Mouse (Mus musculus) lung, embryonic 15.5 days (tissue): ENCODE data around the gene Pan2. TPM values are rescaled to one million over a fixed set of nuclear protein-coding genes. Genes with fewer than 3 reads are reported as not detected.

Experiments used
- ATAC-seq: fragments of 200-750 bp; cut with Nextera tagmentation; 2 replicates; pipeline ENCODE4 v1.8.0; 2017; ENCODE audit warnings: moderate number of reproducible peaks, borderline replicate concordance; ENCODE audit not compliant: low FRiP score, low TSS enrichment; ENCODE audit errors: extremely low read depth
- H3K27ac ChIP-seq: fragments of 300-500 bp; sonication (generic); 2 replicates; pipeline ENCODE4 v1.5.1; 2015; ENCODE audit warnings: moderate library complexity, mild to moderate bottlenecking, inconsistent platforms
- H3K27me3 ChIP-seq: fragments of 300-500 bp; sonication (generic); 2 replicates; pipeline ENCODE4 v1.6.1; 2015; ENCODE audit warnings: inconsistent platforms
- H3K36me3 ChIP-seq: fragments of 300-500 bp; sonication (generic); 2 replicates; pipeline ENCODE4 v1.6.1; 2015; ENCODE audit warnings: inconsistent platforms
- H3K4me1 ChIP-seq: fragments of 300-500 bp; sonication (generic); 2 replicates; pipeline ENCODE4 v1.6.1; 2015; ENCODE audit warnings: inconsistent platforms
- H3K4me2 ChIP-seq: fragments of 300-500 bp; sonication (generic); 2 replicates; pipeline ENCODE4 v1.6.1; 2015; ENCODE audit warnings: inconsistent platforms, mild to moderate bottlenecking, moderate library complexity
- H3K4me3 ChIP-seq: fragments of 300-500 bp; sonication (generic); 2 replicates; pipeline ENCODE4 v1.5.1; 2015; ENCODE audit warnings: mild to moderate bottlenecking, inconsistent platforms
- H3K9ac ChIP-seq: fragments of 300-500 bp; sonication (generic); 2 replicates; pipeline ENCODE4 v1.6.1; 2015; ENCODE audit warnings: inconsistent platforms
- H3K9me3 ChIP-seq: fragments of 300-500 bp; sonication (generic); 2 replicates; pipeline ENCODE4 v1.6.1; 2016; ENCODE audit warnings: inconsistent platforms
- WGBS: fragments of 180-500 bp; shearing (Covaris S2); methylation state at CpG from one replicate; pipeline ENCODE4 v1.1.7; 2015; 5-methylcytosine and 5-hydroxymethylcytosine counted together
- polyA plus RNA-seq: library from polyadenylated mRNA; unstranded; fragments of >200 nt; fragmentation: Nextera tagmentation; extraction: Ambion mirVana; gene quantifications from 2 replicates; pipeline ENCODE4 v1.2.1, GENCODE M21; 2015

The Pan2 gene
- polyA plus RNA-seq, 1 experiment from 2014 or later: 34.5 TPM

- no peaks in the 10 kb centered on the region for H3K36me3 ChIP-seq
- H3K4me3 ChIP-seq: no peak overlapping the region
- H3K4me2 ChIP-seq: no peak overlapping the region
- WGBS: 81% methylated on average over 2 of the region's 2 CpGs
- H3K9ac ChIP-seq: no peak overlapping the region
- no peaks in the 10 kb centered on the region for H3K27me3 ChIP-seq
- H3K27ac ChIP-seq: no peak overlapping the region
- H3K9me3 ChIP-seq: no peaks in the 10 kb centered on the region
- H3K4me1 ChIP-seq: peaks cover 26% of the 10 kb centered on the region
- no peak for ATAC-seq
These were observed 37.1 kb downstream of the Pan2 start for GRCm38 (mm10) chr10:128340257-128340656.

DNA sequence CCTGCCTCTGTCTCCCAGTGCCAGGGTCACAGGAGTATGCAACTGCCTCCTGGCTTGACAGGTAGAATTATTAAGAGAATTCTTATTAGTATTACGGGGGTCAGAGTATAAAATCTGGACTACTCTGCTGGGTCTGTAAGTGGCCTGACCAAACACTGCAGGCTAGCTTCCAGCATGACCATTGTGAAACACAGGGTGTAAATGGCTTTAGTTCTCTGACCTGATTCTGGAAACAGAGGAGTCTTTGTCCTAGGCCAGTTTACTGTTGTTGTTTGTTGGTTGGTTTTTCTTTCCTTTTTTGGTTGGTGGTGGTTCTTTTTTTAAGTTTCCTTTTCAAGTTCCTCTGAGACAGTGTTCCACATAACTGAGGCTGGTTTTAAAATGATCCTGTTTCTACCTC lies 40.3 kb downstream of the Pan2 start:
- no peak overlapping the region for H3K9ac ChIP-seq
- no peak overlapping the region for H3K4me3 ChIP-seq
- H3K27me3 ChIP-seq: no peaks in the 10 kb centered on the region
- no peaks in the 10 kb centered on the region for H3K9me3 ChIP-seq
- H3K27ac ChIP-seq: no peak overlapping the region
- ATAC-seq: no peak
- H3K4me2 ChIP-seq: no peak overlapping the region
- 79% methylated on average over 1 of the region's 1 CpGs for WGBS
- H3K4me1 ChIP-seq: peaks cover 30% of the 10 kb centered on the region
- H3K36me3 ChIP-seq: no peaks in the 10 kb centered on the region

DNA sequence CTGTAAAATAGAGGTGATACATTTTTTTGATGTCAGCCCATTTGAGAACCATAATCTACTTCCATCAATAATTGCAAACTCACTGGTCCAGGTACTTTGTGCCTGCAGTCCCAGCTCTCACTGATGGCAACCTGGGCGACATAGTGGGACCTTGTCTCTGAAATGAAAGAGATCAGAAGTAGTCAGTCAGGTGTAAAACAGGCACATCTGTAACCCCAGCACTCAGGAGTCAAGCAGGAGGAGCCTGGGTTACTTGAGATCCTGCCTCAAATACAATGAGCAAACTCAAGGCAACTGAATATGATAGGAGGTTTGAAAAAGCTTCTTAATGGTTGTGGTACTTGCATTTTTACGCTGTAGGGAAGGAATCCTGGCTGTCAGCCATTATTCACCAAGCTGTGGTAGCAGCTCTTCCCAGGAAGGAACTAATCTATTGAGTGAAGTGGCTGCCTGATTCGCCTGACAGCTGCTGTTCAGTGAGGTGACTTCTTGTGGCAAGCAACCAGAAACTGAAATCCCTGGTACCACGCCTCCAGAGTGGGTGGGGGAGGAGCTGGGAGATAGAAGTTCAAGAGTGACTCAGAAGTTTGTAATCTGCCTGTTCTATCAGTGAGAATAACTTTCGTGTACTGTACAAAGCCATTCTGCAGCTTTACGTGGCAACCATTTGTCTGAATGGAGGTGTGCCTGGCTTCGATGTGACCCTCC lies 41.6 kb downstream of the Pan2 start:
- H3K27ac ChIP-seq: peak overlapping the region; percentile 83
- ATAC-seq: peak; percentile 89
- WGBS: 9% methylated on average over 7 of the region's 7 CpGs
- H3K36me3 ChIP-seq: 0 out of 2 replicates have a peak, but pooled peaks cover 2% of the 10 kb centered on the region
- H3K4me2 ChIP-seq: peak overlapping the region; percentile 30
- peaks cover 21% of the 10 kb centered on the region for H3K4me1 ChIP-seq
- peak overlapping the region; percentile 9; the same call in 1 of the 2 replicates for H3K4me3 ChIP-seq
- H3K9ac ChIP-seq: no peak overlapping the region
- H3K9me3 ChIP-seq: no peaks in the 10 kb centered on the region
- no peaks in the 10 kb centered on the region for H3K27me3 ChIP-seq

DNA sequence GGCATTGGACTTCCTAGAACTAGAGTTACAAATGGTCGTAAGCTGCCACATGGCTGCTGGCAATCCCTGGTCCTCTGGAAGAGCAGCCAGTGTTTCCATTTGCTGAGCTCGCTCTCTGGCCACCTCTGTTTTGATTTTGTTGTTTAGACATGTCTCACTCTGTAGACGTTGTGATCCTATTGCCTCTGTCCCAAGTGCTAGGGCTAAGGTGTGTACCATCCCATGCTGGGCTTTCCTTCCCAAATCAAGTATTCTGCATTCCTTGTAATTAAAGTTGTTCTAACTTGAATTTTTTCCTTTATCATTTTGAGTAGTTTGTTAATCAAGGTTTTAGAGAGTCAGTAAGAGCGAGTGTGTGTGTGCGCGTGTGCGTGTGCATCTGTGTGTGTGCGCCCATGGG lies 44.4 kb downstream of the Pan2 start:
- Histone ChIP-seq H3K4me1 (peaks cover 21% of the 10 kb centered on the region), H3K9me3 (no peaks in the 10 kb centered on the region), H3K9ac (no peak overlapping the region), H3K27ac (no peak overlapping the region), H3K4me3 (no peak overlapping the region), H3K36me3 (peaks cover 26% of the 10 kb centered on the region), H3K4me2 (no peak overlapping the region), H3K27me3 (no peaks in the 10 kb centered on the region)
- 84% methylated on average over 8 of the region's 8 CpGs for WGBS
- no peak for ATAC-seq

GRCm38 (mm10) chr10:128358796-128359195 lies 55.7 kb downstream of the Pan2 start:
- H3K9me3 ChIP-seq: no peaks in the 10 kb centered on the region
- H3K4me2 ChIP-seq: no peak overlapping the region
- ATAC-seq: no peak
- no peak overlapping the region for H3K9ac ChIP-seq
- WGBS: 39% methylated on average over 2 of the region's 2 CpGs
- H3K36me3 ChIP-seq: peaks cover 88% of the 10 kb centered on the region
- H3K4me1 ChIP-seq: no peaks in the 10 kb centered on the region
- no peaks in the 10 kb centered on the region for H3K27me3 ChIP-seq
- no peak overlapping the region for H3K27ac ChIP-seq
- no peak overlapping the region for H3K4me3 ChIP-seq

- WGBS: 76% methylated on average over 6 of the region's 6 CpGs
- ATAC-seq: no peak
- no peaks in the 10 kb centered on the region for H3K4me1 ChIP-seq
- H3K9me3 ChIP-seq: no peaks in the 10 kb centered on the region
- H3K36me3 ChIP-seq: peaks cover 86% of the 10 kb centered on the region
- H3K4me3 ChIP-seq: no peak overlapping the region
- H3K9ac ChIP-seq: no peak overlapping the region
- H3K27me3 ChIP-seq: no peaks in the 10 kb centered on the region
- H3K4me2 ChIP-seq: no peak overlapping the region
- no peak overlapping the region for H3K27ac ChIP-seq
These were observed 56.1 kb downstream of the Pan2 start for GRCm38 (mm10) chr10:128359226-128359625.

DNA sequence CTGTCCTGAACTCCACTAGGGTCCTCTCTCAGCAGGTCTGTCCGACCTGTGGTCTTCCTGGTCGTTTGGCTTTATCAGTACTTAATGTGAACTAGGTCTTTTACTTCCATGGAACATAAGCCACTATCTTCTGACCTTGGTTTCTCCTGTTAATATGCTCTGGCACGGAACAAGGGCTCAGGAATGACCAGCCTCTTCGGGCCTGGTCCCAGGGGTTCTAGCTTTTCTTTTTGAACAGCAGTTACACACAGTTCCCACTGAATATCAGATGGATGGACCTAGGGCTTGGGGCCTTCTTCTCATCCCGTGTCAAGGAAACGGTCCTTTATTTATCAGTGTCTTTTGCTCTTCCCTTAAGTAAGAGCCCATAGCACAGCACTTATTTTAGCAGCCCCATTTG lies 58.7 kb downstream of the Pan2 start:
- no peak overlapping the region for H3K4me2 ChIP-seq
- H3K4me1 ChIP-seq: no peaks in the 10 kb centered on the region
- 86% methylated on average over 6 of the region's 6 CpGs for WGBS
- no peak overlapping the region for H3K4me3 ChIP-seq
- H3K27me3 ChIP-seq: no peaks in the 10 kb centered on the region
- H3K36me3 ChIP-seq: peaks cover 77% of the 10 kb centered on the region
- no peak overlapping the region for H3K9ac ChIP-seq
- H3K27ac ChIP-seq: no peak overlapping the region
- H3K9me3 ChIP-seq: no peaks in the 10 kb centered on the region
- no peak for ATAC-seq

- ATAC-seq: no peak; the same call in 1 of the 2 replicates
- WGBS: 39% methylated on average over 3 of the region's 3 CpGs
- H3K9me3 ChIP-seq: no peaks in the 10 kb centered on the region
- H3K36me3 ChIP-seq: peaks cover 70% of the 10 kb centered on the region
- H3K4me3 ChIP-seq: no peak overlapping the region
- no peak overlapping the region for H3K27ac ChIP-seq
- H3K4me1 ChIP-seq: peaks cover 2% of the 10 kb centered on the region
- H3K9ac ChIP-seq: no peak overlapping the region
- H3K27me3 ChIP-seq: no peaks in the 10 kb centered on the region
- H3K4me2 ChIP-seq: no peak overlapping the region
These were observed 59.4 kb downstream of the Pan2 start for GRCm38 (mm10) chr10:128362568-128362967.

- H3K9me3 ChIP-seq: no peaks in the 10 kb centered on the region
- H3K36me3 ChIP-seq: peaks cover 17% of the 10 kb centered on the region
- peak overlapping the region; percentile 74 for H3K9ac ChIP-seq
- peak overlapping the region; percentile 97 for H3K27ac ChIP-seq
- H3K4me1 ChIP-seq: peaks cover 14% of the 10 kb centered on the region
- peak overlapping the region; percentile 70 for H3K4me3 ChIP-seq
- peak overlapping the region; percentile 84 for H3K4me2 ChIP-seq
- WGBS: 14% methylated on average over 19 of the region's 19 CpGs
- no peaks in the 10 kb centered on the region for H3K27me3 ChIP-seq
- no peak for ATAC-seq
These were observed 64.8 kb downstream of the Pan2 start for GRCm38 (mm10) chr10:128367899-128368401.

- peak within 1 kb of the TSS; percentile 74 for H3K9ac ChIP-seq
- H3K9me3 ChIP-seq: no peaks in the 10 kb centered on the region
- peak within 1 kb of the TSS; percentile 97 for H3K27ac ChIP-seq
- H3K27me3 ChIP-seq: no peaks in the 10 kb centered on the region
- H3K4me1 ChIP-seq: peaks cover 14% of the 10 kb centered on the region
- under 1% methylated on average over 75 of the region's 87 CpGs for WGBS
- peak; percentile 97 for ATAC-seq
- H3K36me3 ChIP-seq: peaks cover 10% of the 10 kb centered on the region
- H3K4me2 ChIP-seq: peak within 1 kb of the TSS; percentile 84
- peak within 1 kb of the TSS; percentile 70 for H3K4me3 ChIP-seq
These were observed 65.5 kb downstream of the Pan2 start, which contains the start of gene Coq10a for GRCm38 (mm10) chr10:128368402-128369217. Gene Coq10a, minus strand, starts transcription at chr10:128368997.

DNA sequence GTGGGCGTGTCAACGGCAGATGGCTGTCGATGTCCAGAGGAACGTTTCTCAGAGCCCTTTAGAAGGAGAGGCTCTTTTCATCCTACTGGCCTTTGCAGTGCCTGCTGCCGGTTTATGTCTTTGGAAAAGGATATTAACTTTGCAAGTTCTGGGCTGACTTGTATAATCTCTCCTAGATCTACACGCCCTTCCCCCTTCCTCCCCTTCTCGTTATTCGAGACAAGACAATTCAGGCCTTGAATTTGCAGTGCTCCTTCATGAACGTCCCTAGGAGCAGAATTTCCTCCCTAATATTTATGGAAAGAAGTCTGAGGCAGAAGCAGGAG lies 66.0 kb downstream of the Pan2 start:
- Histone ChIP-seq H3K27me3 (no peaks in the 10 kb centered on the region), H3K4me3 (peak overlapping the region; percentile 70), H3K27ac (peak overlapping the region; percentile 97), H3K9me3 (no peaks in the 10 kb centered on the region), H3K4me1 (peaks cover 14% of the 10 kb centered on the region), H3K4me2 (peak overlapping the region; percentile 84), H3K36me3 (0 out of 2 replicates have a peak, but pooled peaks cover 7% of the 10 kb centered on the region), H3K9ac (peak overlapping the region; percentile 74)
- no peak for ATAC-seq
- 2% methylated on average over 9 of the region's 9 CpGs for whole genome bisulfite sequencing

GRCm38 (mm10) chr10:128369599-128369998 lies 66.5 kb downstream of the Pan2 start:
- no peak for ATAC-seq
- Histone ChIP-seq H3K4me1 (peaks cover 14% of the 10 kb centered on the region), H3K9me3 (no peaks in the 10 kb centered on the region), H3K36me3 (0 out of 2 replicates have a peak, but pooled peaks cover 4% of the 10 kb centered on the region), H3K27ac (peak overlapping the region; percentile 97), H3K9ac (peak overlapping the region; percentile 74), H3K4me3 (peak overlapping the region; percentile 70), H3K27me3 (no peaks in the 10 kb centered on the region), H3K4me2 (peak overlapping the region; percentile 84)
- 65% methylated on average over 6 of the region's 6 CpGs for WGBS
